Mouse (Mus musculus): ENCODE data around the gene Polrmt.

DNA sequence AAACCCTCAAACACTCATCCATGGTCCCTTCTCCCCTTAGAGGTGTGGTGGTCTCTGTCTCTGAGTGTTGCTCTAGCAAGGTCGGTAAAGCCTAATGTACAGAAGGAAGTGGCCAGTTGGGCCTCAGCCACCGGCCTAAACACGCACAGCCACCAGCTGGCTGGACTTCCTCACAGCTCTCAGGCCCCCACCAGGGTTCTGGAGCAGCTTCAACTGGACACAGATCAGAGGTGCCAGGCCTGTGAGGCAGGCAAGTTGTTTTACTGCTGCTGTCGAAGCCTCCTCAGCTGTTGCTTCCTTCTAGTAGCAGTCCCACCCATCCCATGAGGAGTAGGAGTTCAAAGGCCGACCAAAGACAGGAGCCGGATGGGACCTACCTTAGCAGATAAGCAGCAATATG is 48.5 kb downstream of the Polrmt start:
- TF ChIP-seq CHD2 (IDR thresholded peaks at IDR 0.05; ENCODE audit: low read depth, low read length) (no peak), MAFK (IDR thresholded peaks at IDR 0.05; ENCODE audit: insufficient read depth, low read depth, low read length) (no peak), ZNF384 (IDR thresholded peaks at IDR 0.05; ENCODE audit: low read depth, low read length) (no peak), ZC3H11A (IDR thresholded peaks at IDR 0.05; ENCODE audit: borderline replicate concordance, low read depth, low read length) (no peak), HCFC1 (IDR thresholded peaks at IDR 0.05; ENCODE audit: borderline replicate concordance, insufficient read depth, low read length) (no peak)
